Mouse (Mus musculus) retina, postnatal 7 days (tissue): ENCODE results near the gene Mdc1.
"Not testable (repeated sequence)": the region's sequence is repeated elsewhere in the genome, so short reads cannot be mapped to it uniquely, and the experiment has no call there.

ENCODE experiments used
- DNase-seq: peaks from one replicate; pipeline ENCODE4 v3.0.0-alpha.2; 2012; ENCODE audit warnings: low read depth, low spot score

Mdc1 gene

DNA sequence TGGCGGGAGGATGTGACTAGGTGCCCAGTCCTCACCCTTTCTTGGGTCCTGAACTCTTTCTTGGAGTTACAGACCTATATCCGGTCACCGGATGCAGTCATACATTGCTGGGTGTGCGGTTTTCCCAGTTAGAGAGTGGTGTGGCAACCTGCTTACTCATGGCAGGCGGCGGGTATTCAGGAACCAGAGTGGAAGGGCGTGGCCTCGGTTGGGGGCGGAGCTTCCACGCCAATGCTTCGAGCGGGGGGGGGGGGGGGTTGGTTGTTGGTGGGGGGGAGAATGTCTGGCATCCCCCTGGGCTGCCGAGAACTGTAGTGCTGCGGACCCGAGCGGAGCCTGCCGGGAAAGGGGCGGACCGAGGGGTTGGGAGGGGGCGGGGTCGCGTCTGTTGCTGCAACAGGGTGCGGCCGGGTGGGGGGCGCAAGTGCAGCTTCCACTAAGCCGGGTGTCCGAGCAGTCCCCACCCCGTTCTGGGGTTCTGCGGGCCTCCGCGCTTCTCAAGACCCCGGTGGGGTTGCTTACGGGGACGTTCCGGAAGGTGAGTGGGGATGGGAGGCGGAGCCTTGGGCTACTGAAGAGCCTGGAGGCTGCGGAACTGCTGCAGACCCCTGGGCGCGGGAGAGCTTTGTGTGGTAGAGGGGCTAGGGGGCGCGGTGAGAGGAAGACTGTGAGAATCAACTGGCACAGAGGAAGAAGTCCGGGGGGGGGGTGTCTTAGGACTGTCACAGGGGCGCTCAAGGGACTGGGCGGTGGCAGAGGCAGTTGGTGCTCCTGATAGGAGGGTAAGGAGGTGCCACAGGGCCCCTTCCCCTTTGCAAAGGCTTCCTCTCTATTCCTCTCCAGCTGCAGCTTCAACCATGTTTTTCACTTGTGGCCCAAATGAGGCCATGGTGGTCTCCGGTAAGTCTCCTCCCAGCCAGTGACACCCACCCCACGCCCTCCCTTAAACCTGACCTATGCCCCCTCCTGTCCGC is 18.1 kb upstream of the Mdc1 start, which contains the start of gene Flot1:
Gene Flot1, plus strand, starts transcription at position 267 of the 974 bp plus-strand sequence.
- DNase-seq, result peak; percentile 73

GRCm38 (mm10) chr17:35824402-35824801 is 16.9 kb upstream of the Mdc1 start:
- DNase-seq, result no peak

DNA sequence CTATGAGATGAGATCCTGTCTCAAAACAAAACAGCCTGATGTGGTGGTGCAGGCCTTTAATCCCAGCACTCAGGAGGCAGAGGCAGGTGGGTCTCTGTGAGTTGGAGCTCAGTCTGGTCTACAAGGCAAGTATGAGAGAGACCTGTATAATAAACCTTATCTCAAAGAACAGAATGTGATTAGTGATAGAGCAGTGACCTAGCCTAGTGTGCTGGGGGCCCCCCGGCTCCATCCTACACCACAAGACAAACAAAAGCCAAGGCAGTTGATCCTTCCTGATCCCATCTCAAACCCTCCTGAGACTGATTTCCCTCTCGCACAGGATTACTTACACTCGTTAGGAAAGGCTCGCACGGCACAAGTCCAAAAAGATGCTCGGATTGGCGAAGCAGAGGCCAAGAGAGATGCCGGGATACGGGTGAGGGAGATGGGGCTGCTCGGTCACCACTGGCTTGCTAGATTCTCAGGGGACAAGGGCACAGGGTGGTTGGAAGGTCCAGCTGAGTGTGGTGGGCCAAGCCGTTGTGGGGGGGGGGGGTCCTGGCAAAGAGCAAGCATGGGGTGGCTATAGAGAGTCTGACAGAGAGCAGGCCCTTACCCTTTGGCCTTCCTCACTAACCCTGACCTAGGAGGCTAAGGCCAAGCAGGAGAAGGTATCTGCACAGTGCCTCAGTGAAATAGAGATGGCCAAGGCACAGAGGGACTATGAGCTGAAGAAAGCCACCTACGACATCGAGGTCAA is 16.0 kb upstream of the Mdc1 start:
- no peak for DNase-seq

GRCm38 (mm10) chr17:35829737-35830136 is 11.6 kb upstream of the Mdc1 start:
- DNase-seq, result peak; percentile 70

GRCm38 (mm10) chr17:35832400-35833238 is 8.7 kb upstream of the Mdc1 start:
- DNase-seq, result no peak

DNA sequence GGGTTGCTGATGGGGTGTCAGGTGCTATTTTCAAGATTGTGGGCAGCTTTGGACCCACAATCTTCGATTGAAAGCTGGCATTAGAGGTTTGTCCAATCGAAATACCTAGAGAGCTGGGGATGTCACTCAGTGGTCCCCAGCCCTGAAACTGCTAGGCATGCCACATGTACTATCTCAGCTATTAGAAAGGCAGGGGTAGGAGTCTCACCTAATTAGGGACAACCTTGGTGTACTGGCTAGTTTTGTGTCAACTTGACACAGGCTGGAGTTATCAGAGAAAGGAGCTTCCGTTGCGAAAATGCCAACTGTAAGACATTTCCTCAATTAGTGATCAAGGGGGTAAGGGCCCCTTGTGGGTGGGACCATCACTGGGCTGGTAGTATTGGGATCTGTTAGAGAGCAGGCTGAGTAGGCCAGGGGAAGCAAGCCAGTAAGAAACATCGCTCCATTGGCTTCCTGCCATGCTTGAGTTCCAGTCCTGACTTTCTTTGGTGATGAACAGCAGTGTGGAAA is 8.0 kb upstream of the Mdc1 start:
- no peak for DNase-seq

DNA sequence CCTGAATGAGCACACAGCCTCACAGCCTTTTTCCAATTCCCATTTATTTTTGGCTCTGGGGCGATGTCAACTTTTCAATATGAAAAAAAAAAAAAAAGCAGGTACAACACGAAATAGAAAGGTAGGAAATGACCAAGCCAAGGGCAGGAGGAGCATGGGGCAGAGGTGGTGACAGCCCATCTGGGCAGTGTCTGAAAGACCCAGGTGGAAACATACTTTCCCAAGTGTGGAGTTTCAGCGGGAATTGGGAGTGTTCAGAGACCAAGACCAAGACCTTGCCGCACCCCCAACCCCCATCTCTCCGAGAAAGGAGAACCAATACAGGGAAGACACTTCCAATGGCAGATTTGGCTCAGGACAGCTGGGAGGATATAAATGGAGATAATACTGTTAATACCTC is 7.4 kb upstream of the Mdc1 start:
- DNase-seq, result no peak

DNA sequence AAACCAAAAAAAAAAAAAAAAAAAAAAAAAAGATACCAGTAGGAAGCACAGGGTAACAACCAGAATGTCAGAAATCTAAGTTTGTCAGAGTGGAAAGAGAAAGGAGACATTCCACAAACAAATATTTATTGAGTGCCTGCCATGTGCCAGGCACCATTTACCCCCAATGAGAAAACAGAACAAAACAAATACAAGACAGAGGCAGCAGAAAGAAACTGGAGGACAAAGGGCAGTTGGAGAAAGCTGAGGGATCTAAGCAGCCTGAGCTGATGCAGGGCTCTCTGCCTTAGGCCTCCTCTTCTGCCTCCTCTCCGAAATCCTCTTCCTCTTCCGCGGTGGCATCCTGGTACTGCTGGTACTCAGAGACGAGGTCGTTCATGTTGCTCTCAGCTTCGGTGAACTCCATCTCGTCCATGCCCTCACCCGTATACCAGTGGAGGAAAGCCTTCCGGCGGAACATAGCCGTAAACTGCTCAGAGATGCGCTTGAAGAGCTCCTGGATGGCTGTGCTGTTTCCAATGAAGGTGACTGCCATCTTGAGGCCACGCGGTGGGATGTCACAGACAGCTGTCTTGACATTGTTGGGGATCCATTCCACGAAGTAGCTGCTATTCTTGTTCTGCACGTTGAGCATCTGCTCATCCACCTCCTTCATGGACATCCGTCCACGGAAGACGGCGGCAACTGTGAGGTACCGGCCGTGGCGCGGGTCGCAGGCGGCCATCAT is 6.5 kb upstream of the Mdc1 start:
- DNase-seq, result no peak

GRCm38 (mm10) chr17:35835424-35836140 is 5.7 kb upstream of the Mdc1 start:
- no peak for DNase-seq

DNA sequence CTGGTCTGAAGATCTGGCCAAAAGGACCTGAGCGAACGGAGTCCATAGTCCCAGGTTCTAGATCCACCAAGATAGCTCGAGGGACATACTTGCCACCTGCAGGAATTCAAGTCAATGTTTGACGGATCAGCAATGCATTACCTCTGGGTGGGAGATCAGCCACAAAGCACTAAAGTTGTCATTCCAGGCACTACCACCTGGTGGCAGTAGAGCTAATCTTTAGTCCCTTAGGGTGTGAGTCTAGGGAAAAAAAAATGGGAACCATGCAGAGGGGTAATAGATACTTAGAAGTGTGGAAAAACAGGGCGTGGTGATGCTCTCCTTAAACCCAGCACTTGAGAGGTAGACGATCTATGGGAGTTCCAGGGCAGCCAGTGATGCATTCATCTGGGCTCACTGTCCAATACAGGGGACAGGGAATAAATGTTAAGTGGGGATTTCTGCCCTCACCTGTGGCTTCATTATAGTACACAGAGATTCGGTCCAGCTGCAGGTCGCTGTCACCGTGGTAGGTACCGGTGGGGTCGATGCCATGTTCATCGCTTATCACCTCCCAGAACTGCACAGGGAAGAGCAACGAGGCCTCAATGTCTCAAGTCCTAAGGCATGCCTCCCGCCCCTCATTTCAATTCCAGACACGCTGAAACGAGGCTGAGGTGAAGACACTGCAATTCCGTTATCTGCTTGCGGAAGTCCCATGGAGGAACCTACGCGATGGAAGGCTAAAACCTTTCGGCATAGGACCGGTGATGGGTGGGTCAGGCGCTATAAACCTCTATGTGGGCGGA is 4.9 kb upstream of the Mdc1 start:
- DNase-seq, result peak; percentile 91

- no peak for DNase-seq
Measured at GRCm38 (mm10) chr17:35836991-35837422, 4.3 kb upstream of the Mdc1 start.

DNA sequence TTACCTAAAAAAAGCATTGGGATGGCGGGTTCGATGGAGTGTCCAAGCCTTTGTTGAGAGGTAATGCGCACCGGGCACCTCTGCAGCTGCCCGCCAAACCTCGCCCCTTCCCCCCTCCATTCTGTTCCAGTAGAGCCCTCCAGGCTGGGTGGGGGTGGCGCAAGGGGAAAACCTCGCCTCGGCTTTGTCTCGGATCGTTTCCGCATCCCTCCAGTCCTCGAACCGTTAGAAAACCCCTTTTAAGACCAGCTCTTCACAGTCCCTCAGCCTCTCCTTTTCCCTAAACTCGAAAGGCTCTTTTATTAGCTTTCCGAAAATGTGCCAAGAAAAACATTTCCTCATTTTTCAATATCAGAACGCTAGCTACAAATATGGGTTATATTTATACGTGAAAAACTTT is 3.8 kb upstream of the Mdc1 start:
- DNase-seq, result no peak

GRCm38 (mm10) chr17:35838122-35838544 is 3.2 kb upstream of the Mdc1 start, which contains the start of gene Tubb5:
TSS of gene Tubb5 (minus strand) at chr17:35838306.
- DNase-seq, result peak; percentile 87

GRCm38 (mm10) chr17:35838570-35838969 is 2.7 kb upstream of the Mdc1 start:
- no peak for DNase-seq

DNA sequence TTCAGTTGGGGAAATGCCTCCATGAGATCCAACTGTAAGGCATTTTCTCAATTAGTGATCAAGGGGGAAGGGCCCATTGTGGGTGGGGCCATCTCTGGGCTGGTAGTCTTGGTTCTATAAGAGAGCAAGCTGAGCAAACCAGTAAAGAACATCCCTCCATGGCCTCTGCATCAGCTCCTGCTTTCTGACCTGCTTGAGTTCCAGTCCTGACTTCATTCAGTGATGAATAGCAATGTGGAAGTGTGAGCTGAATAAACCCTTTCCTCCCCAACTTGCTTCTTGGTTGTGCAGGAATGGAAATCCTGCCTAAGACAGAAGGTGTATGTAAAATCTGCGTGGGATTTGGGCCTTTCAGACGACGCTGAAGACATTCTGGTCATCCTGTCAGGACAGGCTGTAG is 2.3 kb upstream of the Mdc1 start:
- DNase-seq, result not testable (repeated sequence)

- DNase-seq, result no peak
Measured at GRCm38 (mm10) chr17:35840561-35840960, 754 bp upstream of the Mdc1 start.

- no peak for DNase-seq
Measured at GRCm38 (mm10) chr17:35842006-35842405, 691 bp downstream of the Mdc1 start.

- DNase-seq, result no peak
Measured at GRCm38 (mm10) chr17:35843514-35843913, 2.2 kb downstream of the Mdc1 start.

GRCm38 (mm10) chr17:35848112-35848511 is 6.8 kb downstream of the Mdc1 start:
- no peak for DNase-seq
